Mouse (Mus musculus) intestine, embryonic 16.5 days (tissue): ENCODE measurements around the gene Disc1. TPM values are rescaled to one million over a fixed set of nuclear protein-coding genes. Genes with fewer than 3 reads are reported as not detected.
A peak's percentile ranks its signal among the peaks of the same experiment; 100 is the strongest.

Experiments used
- ATAC-seq: fragments of 200-750 bp; cut with Nextera tagmentation; 2 replicates; pipeline ENCODE4 v1.8.0; 2017; ENCODE audit warnings: moderate TSS enrichment, moderate library complexity
- H3K27ac ChIP-seq: fragments of 300-500 bp; sonication (generic); 2 replicates; pipeline ENCODE4 v1.5.1; 2014; ENCODE audit warnings: mild to moderate bottlenecking, low read length
- H3K27me3 ChIP-seq: fragments of 300-500 bp; sonication (generic); replicated peaks from 2 replicates; pipeline ENCODE4 v1.6.1; 2014; ENCODE audit warnings: low read length, control low read depth, mixed read lengths; ENCODE audit not compliant: control insufficient read depth, insufficient read depth
- H3K36me3 ChIP-seq: fragments of 300-500 bp; sonication (generic); 2 replicates; pipeline ENCODE4 v1.6.1; 2014; ENCODE audit warnings: low read length, control low read depth; ENCODE audit not compliant: control insufficient read depth, insufficient read depth
- H3K4me1 ChIP-seq: fragments of 300-500 bp; sonication (generic); 2 replicates; pipeline ENCODE4 v1.6.1; 2014; ENCODE audit warnings: low read length, control low read depth, mixed read lengths; ENCODE audit not compliant: control insufficient read depth, insufficient read depth
- H3K4me2 ChIP-seq: fragments of 300-500 bp; sonication (generic); 2 replicates; pipeline ENCODE4 v1.6.1; 2014; ENCODE audit warnings: low read depth, low read length, control low read depth
- H3K4me3 ChIP-seq: fragments of 300-500 bp; sonication (generic); 2 replicates; pipeline ENCODE4 v1.5.1; 2014; ENCODE audit warnings: mild to moderate bottlenecking, low read length
- H3K9ac ChIP-seq: fragments of 300-500 bp; sonication (generic); 2 replicates; pipeline ENCODE4 v1.6.1; 2014; ENCODE audit warnings: low read depth, low read length
- H3K9me3 ChIP-seq: fragments of 300-500 bp; sonication (generic); 2 replicates; pipeline ENCODE4 v1.6.1; 2016; ENCODE audit warnings: low read length, control low read depth; ENCODE audit not compliant: control insufficient read depth
- WGBS: fragments of 180-500 bp; shearing (Covaris S2); extraction: QIAGEN DNeasy Blood & Tissue Kit; methylation state at CpG from one replicate; pipeline ENCODE4 v1.1.7; 2014; 5-methylcytosine and 5-hydroxymethylcytosine counted together
- polyA plus RNA-seq: library from polyadenylated mRNA; unstranded; fragments of >200 nt; fragmentation: Nextera tagmentation; extraction: Ambion mirVana; gene quantifications from 2 replicates; pipeline ENCODE4 v1.2.1, GENCODE M21; 2015

The Disc1 gene
- 1.5 and 1.7 TPM in 2 replicates for polyA plus RNA-seq

DNA sequence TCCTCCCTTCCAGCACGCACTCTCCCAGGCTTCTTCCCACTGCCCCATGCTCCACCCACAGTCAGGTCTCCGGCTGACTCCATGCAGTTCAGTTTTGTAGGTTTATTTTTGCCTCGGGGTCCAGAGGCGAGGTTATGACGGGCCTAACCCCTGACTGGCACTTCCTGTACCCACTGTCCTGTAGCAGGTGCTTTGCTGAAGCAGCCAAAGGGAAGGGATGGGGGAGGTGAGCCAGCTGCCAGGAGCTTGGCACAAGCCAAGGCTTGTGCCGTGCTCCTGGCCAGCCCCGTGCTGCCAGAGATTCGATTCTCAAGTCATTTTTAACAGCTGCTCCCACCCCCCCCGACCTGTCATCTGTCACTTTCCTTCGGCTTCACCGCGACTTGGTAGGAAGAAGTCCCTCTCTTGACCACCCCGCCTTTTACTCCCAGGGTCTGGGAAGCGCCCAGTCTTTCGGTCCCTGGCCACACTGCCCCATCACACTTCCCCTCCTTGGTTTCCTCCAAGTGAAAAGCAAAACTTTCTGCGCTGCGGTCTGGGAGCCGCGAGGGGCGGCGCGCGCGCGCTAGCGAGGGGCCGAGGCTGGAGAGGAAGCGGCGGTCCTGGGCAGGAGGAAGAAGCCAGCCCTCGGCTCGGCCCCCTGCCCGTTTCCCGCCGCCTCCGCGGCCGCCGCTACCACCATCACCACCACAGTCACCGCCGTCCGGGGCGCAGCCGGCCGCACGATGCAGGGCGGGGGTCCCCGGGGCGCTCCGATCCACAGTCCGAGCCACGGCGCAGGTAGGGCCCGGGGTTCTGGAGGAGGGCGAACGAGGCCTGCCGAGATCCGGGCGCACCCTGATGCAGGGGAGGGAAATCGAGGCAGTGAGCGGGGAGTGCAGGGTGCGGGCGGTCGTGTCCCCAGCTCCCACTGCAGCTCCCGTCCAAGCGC lies at the start of gene Disc1:
Gene Disc1, plus strand, starts transcription at position 691 of the 931 bp plus-strand sequence.
- H3K27ac ChIP-seq = peak within 1 kb of the TSS; percentile 61
- peaks cover 15% of the 10 kb centered on the region for H3K27me3 ChIP-seq
- H3K4me1 ChIP-seq = peaks cover 6% of the 10 kb centered on the region
- 2% methylated on average over 58 of the region's 65 CpGs for WGBS
- H3K9me3 ChIP-seq = 0 out of 2 replicates have a peak, but pooled peaks cover 3% of the 10 kb centered on the region
- peak within 1 kb of the TSS; percentile 96 for H3K4me2 ChIP-seq
- no peaks in the 10 kb centered on the region for H3K36me3 ChIP-seq
- ATAC-seq = peak; percentile 69
- peak within 1 kb of the TSS; percentile 84 for H3K9ac ChIP-seq
- H3K4me3 ChIP-seq = peak within 1 kb of the TSS; percentile 74

DNA sequence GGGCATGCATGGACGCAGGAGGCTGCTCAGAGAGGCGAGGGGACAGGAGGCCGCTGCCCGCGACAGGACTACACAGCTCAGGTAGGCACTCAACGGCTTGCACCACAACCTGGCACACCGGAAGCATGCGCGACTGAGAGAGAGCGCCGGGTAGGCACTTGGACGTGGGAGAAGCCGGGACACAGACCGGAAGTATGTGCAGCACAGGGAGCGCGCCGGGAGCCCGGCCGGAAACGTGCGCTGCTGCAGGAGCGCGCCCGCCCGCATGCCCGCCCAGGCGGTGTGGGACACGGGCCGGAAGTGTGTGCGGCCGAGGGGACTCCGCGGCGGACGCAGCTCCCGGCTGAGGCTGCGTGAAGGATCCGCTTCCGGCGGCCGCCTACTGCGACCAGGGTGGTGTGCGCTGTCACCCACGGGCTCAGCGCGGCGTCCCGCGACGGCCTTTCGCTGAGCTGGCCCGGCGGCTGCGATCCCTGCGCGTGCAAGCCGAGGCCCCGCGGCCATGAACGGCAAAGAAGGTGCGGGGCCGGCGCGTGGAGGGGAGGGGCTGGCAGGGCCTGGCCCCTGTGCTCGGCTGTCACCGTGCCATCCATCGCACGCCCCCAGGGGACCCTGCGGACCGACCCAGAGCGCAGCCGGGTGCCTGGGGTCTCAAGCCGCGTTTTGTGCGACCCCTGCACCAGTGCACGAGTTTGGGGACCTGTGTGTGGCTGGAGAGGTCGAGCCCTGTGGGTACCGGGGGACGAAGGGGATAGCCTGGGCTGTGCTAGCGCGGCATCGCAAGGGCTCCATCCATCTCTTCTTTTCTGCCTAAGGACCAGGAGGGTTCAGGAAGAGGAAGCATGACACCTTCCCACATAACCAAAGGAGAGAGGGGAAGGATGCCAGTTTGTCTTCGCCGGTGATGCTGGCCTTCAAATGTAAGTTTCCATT lies 41.0 kb upstream of the Disc1 start, which contains the start of gene Tsnax:
Gene Tsnax, plus strand, starts transcription at position 303 of the 933 bp plus-strand sequence.
- Histone ChIP-seq H3K4me2 (peak within 1 kb of the TSS; percentile 80), H3K4me1 (peaks cover 4% of the 10 kb centered on the region; the same call in 1 of the 2 replicates), H3K36me3 (0 out of 2 replicates have a peak, but pooled peaks cover 5% of the 10 kb centered on the region), H3K27me3 (no peaks in the 10 kb centered on the region; the same call in 1 of the 2 replicates), H3K4me3 (peak within 1 kb of the TSS; percentile 98), H3K9ac (peak within 1 kb of the TSS; percentile 99), H3K27ac (peak within 1 kb of the TSS; percentile 81), H3K9me3 (no peaks in the 10 kb centered on the region)
- WGBS = 3% methylated on average over 84 of the region's 84 CpGs
- ATAC-seq = peak; percentile 99

DNA sequence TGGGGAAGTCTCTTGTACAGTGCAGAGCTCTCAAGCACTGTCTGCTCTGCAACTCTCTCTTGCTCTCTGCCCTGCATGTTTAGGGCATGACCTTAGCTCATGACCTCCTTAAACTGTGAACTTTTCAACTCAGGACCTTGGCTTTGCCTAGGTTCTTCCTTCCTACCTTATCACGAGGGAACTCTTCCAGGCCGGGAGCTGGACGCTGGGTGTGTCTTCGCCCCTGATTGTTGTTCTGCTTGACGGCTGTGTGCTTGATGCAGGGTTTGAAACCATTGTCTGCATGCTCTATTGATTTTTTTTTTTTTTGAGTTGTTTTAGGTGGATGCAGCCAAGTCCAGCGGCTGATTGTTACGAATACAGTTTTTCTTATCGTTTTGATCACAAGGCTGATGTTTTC lies 29.9 kb upstream of the Disc1 start:
- Histone ChIP-seq H3K9ac (no peak overlapping the region), H3K27ac (no peak overlapping the region), H3K9me3 (no peaks in the 10 kb centered on the region), H3K36me3 (peaks cover 12% of the 10 kb centered on the region), H3K4me3 (no peak overlapping the region), H3K4me1 (no peaks in the 10 kb centered on the region), H3K4me2 (no peak overlapping the region), H3K27me3 (no peaks in the 10 kb centered on the region)
- WGBS = 81% methylated on average over 8 of the region's 8 CpGs
- ATAC-seq = no peak

DNA sequence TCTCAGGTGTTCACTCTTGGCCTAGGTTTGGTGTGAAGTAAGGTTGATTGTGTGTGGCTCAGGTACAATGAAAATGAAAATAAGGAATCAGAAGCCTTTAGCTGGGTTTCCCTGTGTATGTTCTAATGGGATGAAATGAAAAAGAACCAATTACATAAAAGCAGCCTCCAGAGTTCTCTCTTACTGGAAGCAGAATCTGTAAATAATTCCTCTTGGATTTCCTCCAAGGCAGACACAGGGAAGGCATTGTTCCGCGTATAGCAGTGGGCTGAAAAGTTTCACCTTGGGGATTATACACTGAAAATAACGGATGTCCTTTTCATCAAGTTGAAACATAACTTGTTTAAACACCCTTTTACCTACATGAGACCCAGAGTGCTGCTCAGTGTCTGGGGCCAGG lies 26.8 kb upstream of the Disc1 start:
- ATAC-seq = no peak
- peaks cover 15% of the 10 kb centered on the region for H3K36me3 ChIP-seq
- no peaks in the 10 kb centered on the region for H3K9me3 ChIP-seq
- no peak overlapping the region for H3K27ac ChIP-seq
- H3K4me1 ChIP-seq = no peaks in the 10 kb centered on the region
- H3K9ac ChIP-seq = no peak overlapping the region
- no peaks in the 10 kb centered on the region for H3K27me3 ChIP-seq
- WGBS = 71% methylated on average over 3 of the region's 3 CpGs
- no peak overlapping the region for H3K4me2 ChIP-seq
- no peak overlapping the region for H3K4me3 ChIP-seq

DNA sequence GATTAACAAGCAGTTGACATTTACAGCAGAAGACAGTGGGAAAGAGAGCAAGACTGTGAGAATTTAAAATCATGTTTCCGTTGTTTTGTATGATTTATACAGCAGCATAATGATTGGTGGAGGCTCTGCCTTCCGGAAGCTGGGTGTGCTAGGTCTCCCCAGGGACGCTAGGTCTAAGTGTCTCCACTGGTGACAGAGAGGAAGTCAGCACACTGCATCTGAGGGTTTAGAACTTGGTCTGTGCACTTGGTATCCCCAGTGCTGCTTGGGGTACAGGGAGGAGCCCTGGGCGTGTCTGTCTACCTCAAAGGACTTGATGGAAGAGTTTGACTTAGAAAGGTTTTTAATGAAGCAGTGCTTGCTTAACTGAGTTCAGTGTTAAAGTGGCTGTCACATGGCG lies 25.2 kb upstream of the Disc1 start:
- H3K4me1 ChIP-seq = no peaks in the 10 kb centered on the region
- no peak overlapping the region for H3K9ac ChIP-seq
- no peak overlapping the region for H3K4me2 ChIP-seq
- H3K27ac ChIP-seq = no peak overlapping the region
- H3K4me3 ChIP-seq = no peak overlapping the region
- ATAC-seq = no peak
- WGBS = 93% methylated on average over 5 of the region's 5 CpGs
- no peaks in the 10 kb centered on the region for H3K9me3 ChIP-seq
- no peaks in the 10 kb centered on the region for H3K27me3 ChIP-seq
- peaks cover 14% of the 10 kb centered on the region for H3K36me3 ChIP-seq

DNA sequence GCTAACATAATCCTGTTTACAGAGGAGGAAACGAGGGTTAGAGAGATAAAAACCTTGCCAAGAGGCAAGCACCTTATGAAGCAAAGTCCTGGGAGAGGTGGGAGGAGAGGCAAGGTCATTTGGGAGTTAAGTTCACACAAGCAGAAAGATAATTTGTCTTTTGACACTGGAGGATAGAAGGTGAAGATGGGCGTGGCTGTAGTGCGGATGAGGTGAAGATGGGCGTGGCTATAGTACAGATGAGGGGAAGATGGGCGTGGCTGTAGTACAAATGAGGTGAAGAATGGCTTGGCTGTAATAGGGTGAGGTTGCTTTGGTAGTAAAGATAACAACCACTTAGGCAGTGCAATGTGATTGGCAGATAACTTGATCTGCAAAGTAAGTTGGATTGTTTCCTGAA lies 22.7 kb upstream of the Disc1 start:
- ATAC-seq = peak; percentile 64
- peaks cover 11% of the 10 kb centered on the region for H3K36me3 ChIP-seq
- H3K4me2 ChIP-seq = no peak overlapping the region
- no peak overlapping the region for H3K4me3 ChIP-seq
- no peaks in the 10 kb centered on the region for H3K4me1 ChIP-seq
- no peaks in the 10 kb centered on the region for H3K27me3 ChIP-seq
- H3K27ac ChIP-seq = no peak overlapping the region
- 63% methylated on average over 5 of the region's 5 CpGs for WGBS
- H3K9ac ChIP-seq = no peak overlapping the region
- H3K9me3 ChIP-seq = no peaks in the 10 kb centered on the region

DNA sequence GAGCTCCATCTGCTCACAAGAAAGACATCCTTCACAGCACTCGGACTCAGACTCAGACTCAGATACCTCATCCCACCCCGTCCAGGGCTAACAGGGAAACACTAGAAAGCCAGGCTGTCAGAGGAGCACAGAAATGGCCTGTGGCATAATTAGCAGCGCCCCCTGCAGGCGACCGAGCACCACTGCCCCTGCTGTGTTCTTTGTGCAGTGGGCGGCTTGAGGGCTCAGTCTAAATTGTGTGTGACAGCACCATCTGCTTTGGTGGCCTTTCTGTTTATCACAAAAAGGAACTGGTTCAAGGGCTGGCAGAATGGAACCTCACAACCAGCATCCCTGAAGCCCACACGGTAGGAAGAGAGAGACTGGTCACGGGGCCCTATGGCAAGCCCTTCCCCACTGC lies 19.3 kb upstream of the Disc1 start:
- H3K4me3 ChIP-seq = no peak overlapping the region
- H3K9ac ChIP-seq = no peak overlapping the region
- no peaks in the 10 kb centered on the region for H3K4me1 ChIP-seq
- H3K27ac ChIP-seq = no peak overlapping the region
- 39% methylated on average over 8 of the region's 8 CpGs for WGBS
- ATAC-seq = 0 out of 2 replicates have a peak, but pooled peaks have one; percentile 54
- no peaks in the 10 kb centered on the region for H3K9me3 ChIP-seq
- H3K36me3 ChIP-seq = peaks cover 12% of the 10 kb centered on the region
- no peak overlapping the region for H3K4me2 ChIP-seq
- no peaks in the 10 kb centered on the region for H3K27me3 ChIP-seq

DNA sequence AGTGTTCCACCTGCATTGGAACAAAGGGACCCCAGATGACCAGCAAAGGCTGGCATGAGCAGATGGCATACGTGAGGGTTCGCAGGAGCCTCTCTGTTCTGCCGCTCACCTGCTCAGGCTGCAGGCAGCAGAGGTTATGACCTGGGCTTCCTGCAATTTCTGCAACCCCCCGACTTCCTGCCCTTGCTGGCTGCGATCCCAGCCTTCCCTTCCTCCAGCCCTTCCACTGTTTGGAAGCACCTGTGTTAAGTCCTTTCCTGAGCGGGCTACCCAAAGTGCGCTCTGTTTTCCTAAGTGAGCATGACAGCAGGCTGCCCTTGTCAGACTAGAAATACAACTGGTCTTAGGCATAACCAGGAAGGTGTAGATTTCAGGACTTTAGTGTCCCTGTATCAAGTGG lies 16.9 kb upstream of the Disc1 start:
- 59% methylated on average over 7 of the region's 7 CpGs for WGBS
- no peaks in the 10 kb centered on the region for H3K9me3 ChIP-seq
- H3K9ac ChIP-seq = no peak overlapping the region
- ATAC-seq = 0 out of 2 replicates have a peak, but pooled peaks have one; percentile 31
- peaks cover 7% of the 10 kb centered on the region; the same call in 1 of the 2 replicates for H3K36me3 ChIP-seq
- no peak overlapping the region for H3K27ac ChIP-seq
- H3K4me1 ChIP-seq = no peaks in the 10 kb centered on the region
- no peaks in the 10 kb centered on the region for H3K27me3 ChIP-seq
- no peak overlapping the region for H3K4me2 ChIP-seq
- H3K4me3 ChIP-seq = no peak overlapping the region

DNA sequence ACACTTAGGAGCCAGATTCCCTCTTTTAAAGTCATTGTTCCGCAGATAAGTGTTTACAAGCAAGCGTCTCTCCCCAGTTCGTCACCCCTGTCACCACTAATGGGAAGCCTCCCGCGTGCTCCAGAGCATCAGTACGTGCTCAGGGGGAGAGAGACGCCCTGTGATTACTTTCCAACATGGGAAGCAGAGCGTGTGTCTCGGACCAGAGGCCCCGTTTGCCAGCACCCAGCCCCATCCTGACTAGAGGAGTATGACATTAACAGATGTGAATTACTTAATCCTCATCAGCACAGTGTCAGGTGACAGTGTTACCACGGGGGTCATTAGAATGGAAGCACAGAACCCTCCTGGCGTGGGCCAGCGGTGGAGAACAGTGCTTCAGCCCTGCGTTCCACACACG lies 15.3 kb upstream of the Disc1 start:
- H3K27me3 ChIP-seq = no peaks in the 10 kb centered on the region
- H3K36me3 ChIP-seq = peaks cover 7% of the 10 kb centered on the region; the same call in 1 of the 2 replicates
- no peak for ATAC-seq
- WGBS = 78% methylated on average over 15 of the region's 15 CpGs
- H3K9me3 ChIP-seq = no peaks in the 10 kb centered on the region
- H3K27ac ChIP-seq = no peak overlapping the region
- no peak overlapping the region for H3K4me3 ChIP-seq
- no peak overlapping the region for H3K9ac ChIP-seq
- H3K4me1 ChIP-seq = no peaks in the 10 kb centered on the region
- no peak overlapping the region for H3K4me2 ChIP-seq
